Mouse (Mus musculus) lung, adult 2 months (tissue): ENCODE data around the gene 4932414N04Rik.

ENCODE experiments used
- CTCF ChIP-seq: fragments of 200-500 bp; IDR thresholded peaks from 2 replicates; pipeline ENCODE4 v1.5.1; 2011; ENCODE audit warnings: mild to moderate bottlenecking, low read length, control low read depth; ENCODE audit not compliant: insufficient read depth
- POLR2A ChIP-seq: fragments of 200-500 bp; IDR thresholded peaks from 2 replicates; pipeline ENCODE4 v1.6.1; 2011; ENCODE audit warnings: low read depth, mild to moderate bottlenecking, control low read depth, low read length, borderline replicate concordance; ENCODE audit errors: extremely low read depth

- TF ChIP-seq CTCF, result no peak
- TF ChIP-seq POLR2A, result no peak
Observed at GRCm38 (mm10) chr2:68792296-68792695, 136.0 kb downstream of the 4932414N04Rik start.
